Mouse (Mus musculus): ENCODE results near the gene Ggt1. TPM values are rescaled to one million over a fixed set of nuclear protein-coding genes. Genes with fewer than 3 reads are reported as not detected.

Ggt1 gene
- polyA plus RNA-seq, 1 experiment from 2014 or later: 0.40 TPM

Other genes with a start within 250 kb of the Ggt1 start
- 4.4 and 4.9 TPM in 2 replicates for gene Adora2a, start 244.7 kb upstream of the Ggt1 start, polyA plus RNA-seq (2015; fragmentation: Nextera tagmentation; extraction: Ambion mirVana)
- not detected in 2 replicates for gene Upb1, start 160.5 kb upstream of the Ggt1 start, polyA plus RNA-seq (2015; fragmentation: Nextera tagmentation; extraction: Ambion mirVana)
- 145 and 151 TPM in 2 replicates for gene Snrpd3, start 44.1 kb upstream of the Ggt1 start, polyA plus RNA-seq (2015; fragmentation: Nextera tagmentation; extraction: Ambion mirVana)
- 18.8 and 19.6 TPM in 2 replicates for gene Gucd1, start 43.6 kb upstream of the Ggt1 start, polyA plus RNA-seq (2015; fragmentation: Nextera tagmentation; extraction: Ambion mirVana)
- gene Lrrc75b, start 1.3 kb upstream of the Ggt1 start, polyA plus RNA-seq (2015; fragmentation: Nextera tagmentation; extraction: Ambion mirVana): 22.2 and 24.0 TPM in 2 replicates
- 1.6 and 2.4 TPM in 2 replicates for gene Ggt5, start 27.7 kb downstream of the Ggt1 start, polyA plus RNA-seq (2015; fragmentation: Nextera tagmentation; extraction: Ambion mirVana)
- gene Susd2, start 82.4 kb downstream of the Ggt1 start, polyA plus RNA-seq (2015; fragmentation: Nextera tagmentation; extraction: Ambion mirVana): 7.1 TPM in 2 replicates
- gene Cabin1, start 202.7 kb downstream of the Ggt1 start, polyA plus RNA-seq (2015; fragmentation: Nextera tagmentation; extraction: Ambion mirVana): 31.7 and 31.9 TPM in 2 replicates
- gene Ddt, start 211.8 kb downstream of the Ggt1 start, polyA plus RNA-seq (2015; fragmentation: Nextera tagmentation; extraction: Ambion mirVana): 101 and 105 TPM in 2 replicates
- not detected in 2 replicates for gene Gm20441, start 219.3 kb downstream of the Ggt1 start, polyA plus RNA-seq (2015; fragmentation: Nextera tagmentation; extraction: Ambion mirVana)
- gene Gstt3, start 219.8 kb downstream of the Ggt1 start, polyA plus RNA-seq (2015; fragmentation: Nextera tagmentation; extraction: Ambion mirVana): 0.96 and 1.3 TPM in 2 replicates
- gene Gstt1, start 237.0 kb downstream of the Ggt1 start, polyA plus RNA-seq (2015; fragmentation: Nextera tagmentation; extraction: Ambion mirVana): 5.6 and 6.0 TPM in 2 replicates